In the genomic region with DNA sequence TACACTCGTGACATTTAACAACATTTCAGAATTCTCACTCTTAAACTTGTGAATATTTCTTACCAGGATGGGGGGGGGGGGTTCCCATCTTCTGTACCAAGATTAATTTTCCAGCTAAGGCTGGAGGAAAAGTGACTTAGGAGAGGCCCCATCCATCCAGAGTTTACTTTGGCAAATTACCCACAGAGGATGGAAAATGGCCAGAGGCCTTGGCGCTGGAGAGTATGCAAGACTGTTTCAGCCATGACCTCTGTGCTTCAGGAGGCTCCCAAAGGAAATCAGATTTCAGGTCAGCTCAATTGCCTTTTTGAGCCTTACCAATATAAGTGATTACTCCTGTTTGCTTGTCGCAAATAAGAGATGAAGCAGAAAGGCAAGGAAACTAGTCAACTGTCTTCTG, we compare ENCODE assay signal across 11 mouse cellular contexts.
DNase-seq lines count a peak whose midpoint lies in the region.
"Had no signal": no experiment of that assay in that cellular context is flagged by ENCODE, and none has a peak within 500 bp of the region (broad histone marks: within the 10 kb centered on the region; RNA-seq: fewer than 3 reads in every experiment).

No protein-coding gene starts in this region.

- no peaks in the 10 kb centered on the region for H3K36me3 ChIP-seq in embryonic facial prominence, embryonic 10.5 days (replicated peaks)
- H3K36me3 ChIP-seq: heart, embryonic 15.5 days had no signal

- peaks cover 7% of the 10 kb centered on the region for H3K4me1 ChIP-seq in embryonic facial prominence, embryonic 10.5 days
- H3K4me1 ChIP-seq: heart, embryonic 15.5 days had no signal

- H3K27ac ChIP-seq in embryonic facial prominence, embryonic 10.5 days (replicated peaks), result no peak overlapping the region
- H3K27ac ChIP-seq: heart, embryonic 15.5 days had no signal

- 55% methylated on average over 3 of the region's 3 CpGs for WGBS in embryonic facial prominence, embryonic 10.5 days

- no peak overlapping the region for H3K4me3 ChIP-seq in embryonic facial prominence, embryonic 10.5 days
- H3K4me3 ChIP-seq: erythroblast, embryonic 14.5 days; heart, embryonic 15.5 days had no signal

- no peaks in the 10 kb centered on the region for H3K9me3 ChIP-seq in embryonic facial prominence, embryonic 10.5 days
- H3K9me3 ChIP-seq: heart, embryonic 15.5 days had no signal

- intact Hi-C loops in heart, postnatal 25 days (cut with DNase I), result no loop called here

- no peaks in the 10 kb centered on the region for H3K27me3 ChIP-seq in embryonic facial prominence, embryonic 10.5 days (replicated peaks; ENCODE audit: low read depth, poor library complexity, severe bottlenecking)
- H3K27me3 ChIP-seq: heart, embryonic 15.5 days had no signal

- DNase-seq in cerebellum, postnatal 14 days, result peak; percentile 46 to 49
- no peak for DNase-seq in cerebellum, adult 11 months
- DNase-seq in embryonic facial prominence, embryonic 10.5 days (ENCODE audit: low spot score), result peak; percentile 29
- peak; percentile 64 for DNase-seq in heart, postnatal 25 days (ENCODE audit: low spot score)
- peak; percentile 23 to 37 for DNase-seq in lung, postnatal 4 days
- DNase-seq in Muller cell, postnatal 12 days (ENCODE audit: inconsistent ontology term), result no peak
- no peak for DNase-seq in cerebellum, adult 18-20 months
- no peak for DNase-seq in right cerebral cortex, postnatal 25 days
- DNase-seq: liver, postnatal 0 days had no signal

Comparison
In these comparisons a context has a peak if more than half of its experiments do, and no peak if none do; other contexts are left out.
1. DNase-seq: peak in cerebellum, postnatal 14 days (2 of 2), embryonic facial prominence, embryonic 10.5 days (single experiment), heart, postnatal 25 days (single experiment) and lung, postnatal 4 days (2 of 2); none in cerebellum, adult 11 months (single experiment), Muller cell, postnatal 12 days (single experiment), cerebellum, adult 18-20 months (0 of 2) and right cerebral cortex, postnatal 25 days (single experiment).